Mouse (Mus musculus): ENCODE measurements at regions not wholly inside any gene's neighbourhood (a gene's known extent, or its start where the extent isn't known, plus 50 kb on each side); places are given as distances from the start of the nearest gene placed in this dataset.

- TF ChIP-seq POLR2A (IDR thresholded peaks at IDR 0.05; ENCODE audit: insufficient read depth, low read depth, low read length): no peak
- TF ChIP-seq CTCF (IDR thresholded peaks at IDR 0.05): no peak
- no peak for TF ChIP-seq EP300 (IDR thresholded peaks at IDR 0.05; ENCODE audit: insufficient read depth, low read depth, low read length)
These were observed 380.0 kb upstream of the Cntn5 start for GRCm38 (mm10) chr9:11284549-11284948.
